Mouse (Mus musculus) midbrain, embryonic 14.5 days (tissue): ENCODE results near the gene Atp6v1g1. TPM values are rescaled to one million over a fixed set of nuclear protein-coding genes. Genes with fewer than 3 reads are reported as not detected.

ENCODE experiments used
- ATAC-seq: fragments of 200-750 bp; cut with Nextera tagmentation; 2 replicates; pipeline ENCODE4 v1.8.0; 2017; ENCODE audit warnings: moderate number of reproducible peaks, moderate library complexity; ENCODE audit not compliant: low FRiP score, low TSS enrichment
- DNase-seq: peaks from one replicate; pipeline ENCODE4 v3.0.0-alpha.2; 2015
- H3K27ac ChIP-seq: fragments of 300-500 bp; sonication (generic); replicated peaks from 2 replicates; pipeline ENCODE4 v1.5.1; 2014; ENCODE audit warnings: mild to moderate bottlenecking, low read depth, low read length, moderate library complexity
- H3K27me3 ChIP-seq: fragments of 300-500 bp; sonication (generic); 2 replicates; pipeline ENCODE4 v1.6.1; 2014; ENCODE audit warnings: low read length, control low read depth, mixed read lengths; ENCODE audit not compliant: control insufficient read depth, insufficient read depth
- H3K36me3 ChIP-seq: fragments of 300-500 bp; sonication (generic); 2 replicates; pipeline ENCODE4 v1.6.1; 2014; ENCODE audit warnings: low read length, control low read depth; ENCODE audit not compliant: control insufficient read depth, insufficient read depth
- H3K4me1 ChIP-seq: fragments of 300-500 bp; sonication (generic); 2 replicates; pipeline ENCODE4 v1.6.1; 2014; ENCODE audit warnings: mild to moderate bottlenecking, antibody characterized with exemption, low read length, control low read depth; ENCODE audit not compliant: control insufficient read depth, insufficient read depth
- H3K4me2 ChIP-seq: fragments of 300-500 bp; sonication (generic); 2 replicates; pipeline ENCODE4 v1.6.1; 2014; ENCODE audit warnings: mild to moderate bottlenecking, low read length, moderate library complexity
- H3K4me3 ChIP-seq: fragments of 300-500 bp; sonication (generic); replicated peaks from 2 replicates; pipeline ENCODE4 v1.5.1; 2014; ENCODE audit warnings: low read depth, low read length
- H3K9ac ChIP-seq: fragments of 300-500 bp; sonication (generic); replicated peaks from 2 replicates; pipeline ENCODE4 v1.6.1; 2014; ENCODE audit warnings: mild to moderate bottlenecking, low read length, moderate library complexity
- H3K9me3 ChIP-seq: fragments of 300-500 bp; sonication (generic); 2 replicates; pipeline ENCODE4 v1.6.1; 2016; ENCODE audit warnings: low read length, control low read depth, mixed read lengths; ENCODE audit not compliant: control insufficient read depth
- WGBS: fragments of 180-500 bp; shearing (Covaris S2); extraction: QIAGEN DNeasy Blood & Tissue Kit; methylation state at CpG from one replicate; pipeline ENCODE4 v1.1.7; 2014; 5-methylcytosine and 5-hydroxymethylcytosine counted together
- polyA plus RNA-seq: library from polyadenylated mRNA; unstranded; fragments of >200 nt; fragmentation: Nextera tagmentation; extraction: Ambion mirVana; gene quantifications from 2 replicates; pipeline ENCODE4 v1.2.1, GENCODE M21; 2014

The Atp6v1g1 gene
- polyA plus RNA-seq, 1 experiment from 2014 or later, result 451 TPM

GRCm38 (mm10) chr4:63508232-63508631 is 36.3 kb upstream of the Atp6v1g1 start:
- no peak for ATAC-seq
- H3K9ac ChIP-seq, result no peak overlapping the region
- H3K4me1 ChIP-seq, result no peaks in the 10 kb centered on the region
- no peak overlapping the region for H3K4me3 ChIP-seq
- H3K27me3 ChIP-seq, result no peaks in the 10 kb centered on the region
- peak; percentile 67 for DNase-seq
- no peaks in the 10 kb centered on the region for H3K9me3 ChIP-seq
- WGBS, result 8% methylated on average over 4 of the region's 4 CpGs
- no peak overlapping the region for H3K27ac ChIP-seq
- no peaks in the 10 kb centered on the region for H3K36me3 ChIP-seq
- H3K4me2 ChIP-seq, result no peak overlapping the region

- no peaks in the 10 kb centered on the region for H3K36me3 ChIP-seq
- H3K4me2 ChIP-seq, result no peak overlapping the region
- no peak for ATAC-seq
- 85% methylated on average over 2 of the region's 2 CpGs for WGBS
- no peak overlapping the region for H3K27ac ChIP-seq
- no peak overlapping the region for H3K9ac ChIP-seq
- no peaks in the 10 kb centered on the region for H3K27me3 ChIP-seq
- DNase-seq, result no peak
- no peaks in the 10 kb centered on the region for H3K4me1 ChIP-seq
- H3K4me3 ChIP-seq, result no peak overlapping the region
- no peaks in the 10 kb centered on the region for H3K9me3 ChIP-seq
Observed at GRCm38 (mm10) chr4:63512921-63513320, 31.7 kb upstream of the Atp6v1g1 start.

- no peak overlapping the region for H3K9ac ChIP-seq
- H3K9me3 ChIP-seq, result no peaks in the 10 kb centered on the region
- no peaks in the 10 kb centered on the region for H3K4me1 ChIP-seq
- 69% methylated on average over 4 of the region's 4 CpGs for WGBS
- DNase-seq (no peak), ATAC-seq (no peak)
- no peak overlapping the region for H3K27ac ChIP-seq
- H3K36me3 ChIP-seq, result no peaks in the 10 kb centered on the region
- H3K27me3 ChIP-seq, result no peaks in the 10 kb centered on the region
- no peak overlapping the region for H3K4me2 ChIP-seq
- H3K4me3 ChIP-seq, result no peak overlapping the region
Observed at GRCm38 (mm10) chr4:63514454-63514984, 30.1 kb upstream of the Atp6v1g1 start.

- Histone ChIP-seq H3K4me3 (no peak overlapping the region), H3K4me1 (no peaks in the 10 kb centered on the region), H3K4me2 (no peak overlapping the region), H3K9ac (no peak overlapping the region), H3K36me3 (no peaks in the 10 kb centered on the region), H3K27me3 (no peaks in the 10 kb centered on the region), H3K9me3 (no peaks in the 10 kb centered on the region), H3K27ac (no peak overlapping the region)
- DNase-seq (no peak), ATAC-seq (no peak)
- WGBS, result 90% methylated on average over 5 of the region's 5 CpGs
Observed at GRCm38 (mm10) chr4:63515021-63515420, 29.6 kb upstream of the Atp6v1g1 start.

GRCm38 (mm10) chr4:63521813-63522419 is 22.7 kb upstream of the Atp6v1g1 start:
- H3K4me1 ChIP-seq, result no peaks in the 10 kb centered on the region
- no peak overlapping the region for H3K27ac ChIP-seq
- H3K9me3 ChIP-seq, result no peaks in the 10 kb centered on the region
- 84% methylated on average over 2 of the region's 2 CpGs for WGBS
- no peak overlapping the region for H3K9ac ChIP-seq
- no peaks in the 10 kb centered on the region for H3K27me3 ChIP-seq
- ATAC-seq (no peak), DNase-seq (no peak)
- no peak overlapping the region for H3K4me2 ChIP-seq
- H3K4me3 ChIP-seq, result no peak overlapping the region
- no peaks in the 10 kb centered on the region for H3K36me3 ChIP-seq

- Histone ChIP-seq H3K27ac (no peak overlapping the region), H3K4me2 (no peak overlapping the region), H3K4me3 (no peak overlapping the region), H3K27me3 (no peaks in the 10 kb centered on the region), H3K4me1 (no peaks in the 10 kb centered on the region), H3K9me3 (no peaks in the 10 kb centered on the region), H3K36me3 (no peaks in the 10 kb centered on the region), H3K9ac (no peak overlapping the region)
- DNase-seq (no peak), ATAC-seq (no peak)
- 75% methylated on average over 8 of the region's 8 CpGs for WGBS
Observed at GRCm38 (mm10) chr4:63525514-63525913, 19.1 kb upstream of the Atp6v1g1 start.

GRCm38 (mm10) chr4:63528946-63529345 is 15.6 kb upstream of the Atp6v1g1 start:
- Histone ChIP-seq H3K4me2 (no peak overlapping the region), H3K4me3 (no peak overlapping the region), H3K9ac (no peak overlapping the region), H3K4me1 (no peaks in the 10 kb centered on the region), H3K27ac (no peak overlapping the region), H3K9me3 (no peaks in the 10 kb centered on the region), H3K36me3 (no peaks in the 10 kb centered on the region), H3K27me3 (no peaks in the 10 kb centered on the region)
- 75% methylated on average over 6 of the region's 6 CpGs for WGBS
- DNase-seq (no peak), ATAC-seq (no peak)

GRCm38 (mm10) chr4:63530409-63530808 is 14.2 kb upstream of the Atp6v1g1 start:
- H3K27ac ChIP-seq, result no peak overlapping the region
- H3K27me3 ChIP-seq, result no peaks in the 10 kb centered on the region
- H3K4me1 ChIP-seq, result no peaks in the 10 kb centered on the region
- no peaks in the 10 kb centered on the region for H3K9me3 ChIP-seq
- ATAC-seq (no peak), DNase-seq (no peak)
- H3K4me3 ChIP-seq, result no peak overlapping the region
- 85% methylated on average over 7 of the region's 7 CpGs for WGBS
- no peaks in the 10 kb centered on the region for H3K36me3 ChIP-seq
- H3K4me2 ChIP-seq, result no peak overlapping the region
- no peak overlapping the region for H3K9ac ChIP-seq

- no peak for ATAC-seq
- no peaks in the 10 kb centered on the region for H3K27me3 ChIP-seq
- WGBS, result 78% methylated on average over 4 of the region's 4 CpGs
- DNase-seq, result peak; percentile 32
- no peak overlapping the region for H3K27ac ChIP-seq
- no peak overlapping the region for H3K9ac ChIP-seq
- no peaks in the 10 kb centered on the region for H3K36me3 ChIP-seq
- H3K9me3 ChIP-seq, result no peaks in the 10 kb centered on the region
- no peak overlapping the region for H3K4me2 ChIP-seq
- no peaks in the 10 kb centered on the region for H3K4me1 ChIP-seq
- no peak overlapping the region for H3K4me3 ChIP-seq
Observed at GRCm38 (mm10) chr4:63537602-63538001, 7.0 kb upstream of the Atp6v1g1 start.
